Mouse (Mus musculus): ENCODE data around the gene Emp3.
A peak's percentile ranks its signal among the peaks of the same experiment; 100 is the strongest.
"Not testable (repeated sequence)": the region's sequence is repeated elsewhere in the genome, so short reads cannot be mapped to it uniquely, and the experiment has no call there.

Gene Emp3

GRCm38 (mm10) chr7:45915011-45915410, 6.2 kb downstream of the Emp3 start:
- DNase-seq = no peak

DNA sequence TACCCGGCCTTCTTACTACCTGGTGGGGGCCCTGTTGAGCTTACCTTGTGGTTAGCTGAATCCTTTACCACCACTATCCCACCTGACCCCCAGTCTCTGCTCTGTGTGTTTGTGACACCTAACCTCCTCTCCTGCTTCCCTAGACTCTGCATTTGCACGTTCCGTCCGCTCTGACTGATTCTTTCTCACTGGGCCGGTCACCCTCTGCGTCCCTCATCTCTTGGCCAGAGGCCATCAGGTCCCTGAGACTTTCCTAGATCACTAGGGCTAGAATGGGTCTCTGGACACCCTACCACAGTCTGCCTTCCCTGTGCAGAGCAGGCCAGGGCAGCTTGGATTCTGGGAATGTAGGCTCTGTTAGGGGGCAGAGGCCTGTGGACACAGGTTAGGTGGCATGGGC, 7.1 kb downstream of the Emp3 start:
- no peak for DNase-seq

DNA sequence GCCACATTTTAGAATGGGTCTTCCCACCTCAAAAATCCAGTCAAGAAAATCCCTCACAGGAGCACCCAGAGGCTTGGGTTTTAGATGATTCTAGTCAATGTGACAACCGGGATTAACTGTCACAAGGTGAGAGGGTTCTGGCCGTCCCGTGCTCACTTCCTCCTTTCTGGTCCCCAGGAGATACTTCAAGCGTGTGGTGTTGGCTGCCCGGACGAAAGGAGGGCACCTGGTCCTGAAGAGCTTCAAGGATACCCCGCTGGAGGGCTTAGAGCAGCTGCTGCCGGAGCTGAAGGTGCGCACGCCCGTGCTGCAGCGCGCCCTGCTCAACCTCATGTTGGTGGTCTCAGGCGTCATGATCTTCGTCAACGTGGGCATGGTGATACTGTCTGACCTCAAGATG, 12.1 kb downstream of the Emp3 start:
- no peak for DNase-seq

- no peak for DNase-seq
Observed at GRCm38 (mm10) chr7:45908384-45908783, 12.8 kb downstream of the Emp3 start.

GRCm38 (mm10) chr7:45906622-45907021, 14.6 kb downstream of the Emp3 start:
- no peak for DNase-seq

DNA sequence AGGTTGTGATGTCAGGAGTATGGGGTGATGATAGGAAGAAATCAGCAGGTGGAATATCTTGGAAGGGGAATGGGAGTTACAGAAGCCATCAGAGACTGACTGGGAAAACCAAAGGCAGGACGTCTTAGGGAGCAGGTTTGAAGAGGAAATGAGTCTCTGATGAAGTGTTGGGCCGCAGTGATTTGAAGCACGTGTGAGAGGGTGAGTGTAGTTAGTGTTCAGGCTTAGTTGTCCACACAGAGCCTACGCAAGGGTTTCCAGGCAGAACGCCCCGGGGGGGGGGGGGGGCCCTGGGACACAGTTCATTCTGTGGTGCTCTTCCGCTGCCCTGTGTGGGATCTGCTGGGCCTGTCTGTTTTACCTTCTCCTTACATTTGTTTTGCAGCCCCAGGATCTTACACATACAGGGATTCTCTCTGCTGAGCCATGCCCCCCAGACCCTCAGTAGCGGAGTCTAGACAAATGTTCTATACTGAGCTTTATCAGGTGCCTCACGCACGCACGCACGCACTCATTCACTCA, 18.7 kb downstream of the Emp3 start:
- DNase-seq = no peak

DNA sequence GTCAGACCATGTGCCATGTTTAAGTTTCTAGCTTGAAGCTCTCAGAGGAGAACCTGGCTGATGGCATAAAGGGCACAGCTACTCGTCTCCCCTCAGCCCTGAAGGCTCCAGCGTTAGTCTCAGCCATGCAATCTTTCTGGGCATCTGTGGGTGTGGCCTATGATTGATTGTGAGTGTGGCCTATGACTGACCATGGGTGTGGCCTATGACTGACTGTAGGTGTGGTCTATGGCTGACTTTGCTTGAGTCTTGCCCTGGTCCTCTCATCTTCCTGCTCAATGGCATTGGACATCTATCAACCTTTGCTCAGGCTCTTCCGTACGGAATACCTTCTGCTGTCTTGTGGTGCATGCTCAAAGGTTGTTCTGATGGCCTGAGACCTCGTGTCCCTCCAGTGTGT, 19.6 kb downstream of the Emp3 start:
- peak in 1 of 2 experiments; percentile 46 for DNase-seq

DNA sequence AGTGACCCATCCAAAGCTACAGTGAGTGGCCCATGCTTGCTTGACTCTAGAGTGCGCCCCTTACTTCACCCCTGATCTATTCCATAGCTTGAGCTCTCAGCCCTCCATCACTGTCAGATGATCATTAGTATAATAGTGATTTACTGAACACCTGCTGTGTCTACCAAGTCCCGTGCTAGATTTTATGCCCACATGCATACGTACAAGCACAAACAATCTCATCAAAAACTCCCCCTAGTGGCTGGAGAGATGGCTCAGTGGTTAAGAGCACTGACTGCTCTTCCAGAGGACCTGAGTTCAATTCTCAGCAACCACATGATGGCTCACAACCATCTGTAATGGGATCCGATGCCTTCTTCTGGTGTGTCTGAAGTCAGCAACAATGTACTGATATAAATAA, 23.1 kb downstream of the Emp3 start:
- DNase-seq = not testable (repeated sequence)

- peak; percentile 67 for DNase-seq
Observed at GRCm38 (mm10) chr7:45897258-45897757, 23.9 kb downstream of the Emp3 start.

GRCm38 (mm10) chr7:45896517-45897257, 24.5 kb downstream of the Emp3 start, which contains the start of the genes Syngr4 and Tmem143:
TSS of gene Syngr4 (minus strand) at chr7:45896714.
TSS of gene Tmem143 (plus strand) at chr7:45896941.
- DNase-seq = peak; percentile 98 to 99

- no peak for DNase-seq
Observed at GRCm38 (mm10) chr7:45895931-45896516, 25.2 kb downstream of the Emp3 start.

DNA sequence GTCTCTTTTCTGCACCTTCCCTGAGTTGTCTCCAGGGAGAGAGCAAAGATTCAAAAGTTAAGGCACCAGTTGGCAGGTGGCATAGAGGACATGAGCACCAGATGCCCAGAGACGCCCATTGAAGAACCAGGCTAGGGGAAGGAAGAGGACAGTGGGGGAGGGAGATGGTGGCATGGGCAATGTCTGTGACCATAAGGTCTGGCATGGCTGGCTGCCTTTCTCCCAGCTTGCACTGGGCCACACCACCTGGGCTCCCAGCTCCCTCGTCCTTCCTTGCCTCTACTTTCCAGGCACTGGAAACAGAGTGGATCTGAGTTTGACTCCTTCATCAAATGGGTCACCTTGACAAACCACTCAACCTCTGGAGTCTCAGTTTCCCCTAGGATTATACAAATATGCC, 28.6 kb downstream of the Emp3 start:
- peak; percentile 66 to 69 for DNase-seq

DNA sequence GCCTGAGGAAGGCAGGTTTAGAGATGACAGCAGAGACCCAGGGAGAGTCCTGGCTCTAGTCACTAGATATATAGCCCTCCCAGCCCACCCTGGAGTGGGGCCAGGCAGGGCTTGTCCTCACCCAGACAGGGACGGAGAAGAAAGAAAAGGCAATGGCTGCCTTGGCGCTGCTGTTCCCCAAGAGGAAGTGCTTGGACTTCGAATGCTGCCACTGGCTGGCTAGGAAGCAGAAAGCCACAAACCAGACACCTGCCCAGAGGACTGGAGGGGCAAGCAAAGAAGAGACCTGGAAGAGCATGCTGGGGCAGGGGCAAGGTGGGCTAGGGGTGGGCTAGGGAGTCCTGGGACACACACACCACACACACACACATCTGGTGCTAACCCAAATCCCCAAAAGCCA, 34.0 kb downstream of the Emp3 start:
- peak; percentile 39 to 42 for DNase-seq

DNA sequence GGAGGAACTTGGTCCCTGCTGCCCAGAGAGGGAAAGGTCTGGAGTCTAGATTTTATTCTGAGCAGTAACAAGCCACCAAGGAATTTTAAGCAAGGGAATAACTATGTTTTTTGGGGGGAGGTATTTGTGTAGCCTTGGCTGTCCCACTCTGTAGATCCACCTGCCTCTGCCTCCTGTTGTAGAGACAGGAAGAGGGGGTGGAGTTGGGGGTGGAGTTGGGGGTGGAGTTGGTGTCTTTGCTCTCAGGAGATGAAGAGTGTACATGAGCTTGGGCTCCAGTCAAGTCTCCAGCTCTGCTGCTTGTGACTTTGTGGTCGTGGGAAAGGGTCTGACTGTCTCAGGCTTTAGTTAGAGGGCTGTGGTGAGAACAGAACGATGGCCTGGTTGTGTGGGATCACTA, 40.2 kb downstream of the Emp3 start:
- DNase-seq = no peak

- no peak for DNase-seq
Observed at GRCm38 (mm10) chr7:45880531-45880930, 40.7 kb downstream of the Emp3 start.

- not testable (repeated sequence) for DNase-seq
Observed at GRCm38 (mm10) chr7:45878278-45878677, 42.9 kb downstream of the Emp3 start, which contains the start of gene Grin2d. TSS of gene Grin2d (minus strand) at chr7:45878378.

- DNase-seq = no peak
Observed at GRCm38 (mm10) chr7:45876895-45877294, 44.3 kb downstream of the Emp3 start.

DNA sequence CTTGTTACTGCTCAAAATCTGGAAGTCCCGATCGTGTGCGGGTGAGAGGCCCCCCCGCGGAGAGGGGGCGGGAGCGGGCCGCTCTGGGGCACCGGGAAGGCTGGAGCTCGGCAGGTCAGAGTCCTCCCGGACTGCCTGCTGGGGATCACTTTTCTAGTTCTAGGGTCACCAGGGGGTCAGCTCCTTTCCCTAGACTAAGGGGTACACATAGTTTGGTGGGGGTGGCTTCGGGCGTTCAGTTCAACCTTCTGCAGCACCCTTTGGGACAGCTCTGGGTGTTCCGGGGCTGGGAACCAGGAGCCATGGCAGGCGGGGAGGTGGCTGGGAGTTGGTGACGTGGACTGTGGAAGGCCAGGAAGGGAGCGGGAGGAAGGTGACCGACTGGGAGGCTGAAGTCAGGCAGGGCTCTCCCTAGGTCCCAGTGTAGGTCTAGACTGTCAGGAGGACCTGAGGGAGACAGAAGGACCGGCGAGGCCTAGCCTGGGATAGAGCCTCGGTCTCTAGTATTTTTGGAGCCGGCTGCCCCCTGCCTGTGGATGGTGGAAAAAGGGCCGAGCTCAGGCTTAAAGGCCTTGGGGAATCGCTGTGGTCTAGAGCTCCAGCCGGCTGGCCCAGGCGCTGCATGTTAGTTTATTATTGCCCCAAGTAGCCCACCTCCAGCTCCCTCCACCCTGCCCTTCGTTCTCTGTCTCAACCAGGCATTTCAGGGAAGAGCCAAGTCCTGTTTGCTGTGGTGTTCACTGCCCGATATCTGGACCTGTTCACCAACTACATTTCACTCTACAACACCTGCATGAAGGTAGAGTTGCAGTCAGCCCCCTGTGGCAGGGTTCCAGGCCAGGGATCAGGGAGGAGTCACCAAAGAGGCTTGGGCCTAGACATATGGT, 47.9 kb downstream of the Emp3 start:
- DNase-seq = peak; percentile 72 to 79

DNA sequence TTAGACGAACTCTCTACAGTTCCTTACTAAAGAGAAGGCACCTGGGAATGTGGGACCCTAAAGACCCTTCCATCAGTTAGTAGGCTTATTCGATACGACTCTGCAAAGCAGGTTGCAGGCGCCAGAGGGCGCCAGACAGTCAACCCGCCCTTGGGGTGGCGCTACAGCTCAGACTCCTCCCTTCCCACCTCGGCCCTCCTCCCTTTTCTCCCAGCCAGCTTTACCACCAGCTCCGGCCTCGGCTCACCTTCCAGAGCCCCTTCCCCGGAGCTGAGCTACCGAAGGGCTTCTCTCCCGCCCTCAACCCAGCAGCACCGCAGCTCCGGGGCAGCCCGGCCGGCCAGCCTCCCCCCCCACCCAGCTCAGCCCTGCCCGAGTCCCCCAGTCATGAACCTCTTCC, 48.6 kb downstream of the Emp3 start, which contains the start of gene Kdelr1:
TSS of gene Kdelr1 (plus strand) at position 149 of the 400 bp plus-strand sequence.
- DNase-seq = peak; percentile 96 to 97

- DNase-seq = peak; percentile 57 to 64
Observed at GRCm38 (mm10) chr7:45870282-45871058, 50.7 kb downstream of the Emp3 start.

DNA sequence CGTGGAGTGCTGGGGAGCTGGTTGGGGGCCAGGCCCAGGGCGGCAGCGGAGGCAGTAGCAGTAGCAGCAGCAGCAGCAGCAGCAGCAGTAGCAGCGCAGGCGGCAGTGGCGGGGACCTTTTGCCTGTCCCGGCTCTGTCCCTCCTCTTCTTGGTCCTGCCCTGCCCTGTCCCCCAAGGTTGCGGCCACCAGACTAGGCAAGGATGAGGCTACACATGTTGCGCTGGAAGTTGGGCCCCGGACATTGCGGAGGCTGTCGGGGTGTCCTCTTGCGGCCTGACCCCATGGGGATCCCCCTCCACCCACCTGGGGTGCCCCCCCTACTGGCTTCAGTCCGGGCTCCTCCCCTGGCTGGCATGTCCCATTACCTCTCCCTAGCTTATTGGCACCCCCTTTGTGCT, 51.4 kb downstream of the Emp3 start:
- peak; percentile 52 to 53 for DNase-seq

- peak; percentile 61 for DNase-seq
Observed at GRCm38 (mm10) chr7:45869107-45869670, 52.0 kb downstream of the Emp3 start.
